Mouse (Mus musculus) gastrocnemius, postnatal 36 days (tissue): ENCODE measurements around the gene Mif. TPM values are rescaled to one million over a fixed set of nuclear protein-coding genes. Genes with fewer than 3 reads are reported as not detected.

ENCODE experiments used
- DNase-seq, 2 experiments: peaks; one replicate each; pipeline ENCODE4 v3.0.0; 2022
- intact Hi-C: fragments of 180-260 bp; cut with DNase I; formaldehyde crosslinking; loops from one replicate; pipeline ENCODE4 v1.15.1; 2025
- total RNA-seq, 2 experiments: library from RNA; stranded (reverse); gene quantifications; 2 replicates each; pipeline ENCODE4 v1.2.3; 2021

Gene Mif
- total RNA-seq, 2 experiments from 2014 or later, result 135 to 144 TPM

- intact Hi-C loops, result no loop called here
- DNase-seq, result no peak
Measured at GRCm38 (mm10) chr10:75818641-75819040, 41.4 kb downstream of the Mif start.

Other genes with a start within 250 kb of the Mif start
- 1 to 10 TPM in 1 of 2 experiments, under 1 TPM in 1; 0.99 to 1.4 TPM for gene Susd2, start 216.2 kb downstream of the Mif start, total RNA-seq
- gene Cabin1, start 95.9 kb downstream of the Mif start, total RNA-seq, result 1 to 10 TPM; 7.3 to 8.7 TPM
- gene Ddt, start 86.8 kb downstream of the Mif start, total RNA-seq, result 10 to 100 TPM; 28.5 to 41.7 TPM
- gene Gm20441, start 79.3 kb downstream of the Mif start, total RNA-seq, result not detected
- gene Gstt3, start 78.8 kb downstream of the Mif start, total RNA-seq, result 1 to 10 TPM; 3.3 to 3.5 TPM
- 1 to 10 TPM; 4.4 to 5.6 TPM for gene Gstt1, start 61.7 kb downstream of the Mif start, total RNA-seq
- gene Gstt4, start 37.7 kb downstream of the Mif start, total RNA-seq, result not detected
- gene Gstt2, start 22.8 kb downstream of the Mif start, total RNA-seq, result 1 to 10 TPM; 3.6 to 4.7 TPM
- gene Derl3, start 33.2 kb upstream of the Mif start, total RNA-seq, result not detected
- gene Smarcb1, start 61.4 kb upstream of the Mif start, total RNA-seq, result 10 to 100 TPM; 10.8 to 12.2 TPM
- gene Chchd10, start 72.9 kb upstream of the Mif start, total RNA-seq, result 1,000 to 10,000 TPM; 1,320 to 1,585 TPM
- gene Mmp11, start 76.3 kb upstream of the Mif start, total RNA-seq, result 1 to 10 TPM; 2.1 to 2.3 TPM
- not detected for gene Gm867, start 80.4 kb upstream of the Mif start, total RNA-seq
- gene Vpreb3, start 82.8 kb upstream of the Mif start, total RNA-seq, result not detected
- not detected for gene Gm5134, start 94.3 kb upstream of the Mif start, total RNA-seq
- 1 to 10 TPM; 6.5 to 7.4 TPM for gene Zfp280b, start 172.4 kb upstream of the Mif start, total RNA-seq